Mouse (Mus musculus) hindbrain, embryonic 11.5 days (tissue): ENCODE measurements at regions not wholly inside any gene's neighbourhood (a gene's known extent, or its start where the extent isn't known, plus 50 kb on each side); places are given as distances from the start of the nearest gene placed in this dataset.

ENCODE experiments used
- ATAC-seq: fragments of 200-750 bp; cut with Nextera tagmentation; 2 replicates; pipeline ENCODE4 v1.8.0; 2017; ENCODE audit warnings: mild to moderate bottlenecking, moderate TSS enrichment, moderate library complexity; ENCODE audit not compliant: low FRiP score
- DNase-seq: peaks from one replicate; pipeline ENCODE4 v3.0.0-alpha.2; 2015; ENCODE audit warnings: low spot score
- H3K27ac ChIP-seq: fragments of 300-500 bp; sonication (generic); 2 replicates; pipeline ENCODE4 v1.5.1; 2014; ENCODE audit warnings: mild to moderate bottlenecking, low read depth, low read length
- H3K27me3 ChIP-seq: fragments of 300-500 bp; sonication (generic); 2 replicates; pipeline ENCODE4 v1.6.1; 2014; ENCODE audit warnings: mild to moderate bottlenecking, low read length, moderate library complexity, mixed read lengths; ENCODE audit not compliant: control insufficient read depth, insufficient read depth
- H3K36me3 ChIP-seq: fragments of 300-500 bp; sonication (generic); 2 replicates; pipeline ENCODE4 v1.6.1; 2014; ENCODE audit warnings: mild to moderate bottlenecking, low read length, moderate library complexity, mixed read lengths; ENCODE audit not compliant: control insufficient read depth, insufficient read depth
- H3K4me1 ChIP-seq: fragments of 300-500 bp; sonication (generic); replicated peaks from 2 replicates; pipeline ENCODE4 v1.6.1; 2014; ENCODE audit warnings: low read length, mixed read lengths; ENCODE audit not compliant: control insufficient read depth, insufficient read depth
- H3K4me2 ChIP-seq: fragments of 300-500 bp; sonication (generic); replicated peaks from 2 replicates; pipeline ENCODE4 v1.6.1; 2014; ENCODE audit warnings: mild to moderate bottlenecking, low read depth, low read length
- H3K4me3 ChIP-seq: fragments of 300-500 bp; sonication (generic); 2 replicates; pipeline ENCODE4 v1.5.1; 2014; ENCODE audit warnings: low read depth, low read length
- H3K9ac ChIP-seq: fragments of 300-500 bp; sonication (generic); 2 replicates; pipeline ENCODE4 v1.6.1; 2014; ENCODE audit warnings: low read depth, low read length
- H3K9me3 ChIP-seq: fragments of 300-500 bp; sonication (generic); 2 replicates; pipeline ENCODE4 v1.6.1; 2016; ENCODE audit warnings: low read length; ENCODE audit not compliant: control insufficient read depth
- WGBS: fragments of 180-500 bp; shearing (Covaris S2); extraction: QIAGEN DNeasy Blood & Tissue Kit; methylation state at CpG from one replicate; pipeline ENCODE4 v1.1.7; 2014; 5-methylcytosine and 5-hydroxymethylcytosine counted together

- DNase-seq (peak; percentile 47), ATAC-seq (0 out of 2 replicates have a peak, but pooled peaks have one; percentile 13)
- H3K4me1 ChIP-seq = no peaks in the 10 kb centered on the region
- peak overlapping the region; percentile 17; the same call in 1 of the 2 replicates for H3K4me3 ChIP-seq
- H3K9ac ChIP-seq = no peak overlapping the region
- H3K4me2 ChIP-seq = peak overlapping the region; percentile 31
- H3K36me3 ChIP-seq = no peaks in the 10 kb centered on the region
- H3K27me3 ChIP-seq = no peaks in the 10 kb centered on the region
- peak overlapping the region; percentile 39; the same call in 1 of the 2 replicates for H3K27ac ChIP-seq
- no peaks in the 10 kb centered on the region for H3K9me3 ChIP-seq
- WGBS = 23% methylated on average over 13 of the region's 15 CpGs
Measured at GRCm38 (mm10) chrX:42360173-42360931, 129.1 kb upstream of the Tex13c2 start.

GRCm38 (mm10) chrX:42360973-42361372 is 128.5 kb upstream of the Tex13c2 start:
- Histone ChIP-seq H3K4me3 (no peak overlapping the region), H3K36me3 (no peaks in the 10 kb centered on the region), H3K4me2 (peak overlapping the region; percentile 31), H3K9ac (no peak overlapping the region), H3K9me3 (no peaks in the 10 kb centered on the region), H3K27me3 (no peaks in the 10 kb centered on the region), H3K27ac (peak overlapping the region; percentile 39; the same call in 1 of the 2 replicates), H3K4me1 (no peaks in the 10 kb centered on the region)
- WGBS = 17% methylated on average over 6 of the region's 6 CpGs
- peak; percentile 26 for DNase-seq
- peak; percentile 34; the same call in 1 of the 2 replicates for ATAC-seq

- 23% methylated on average over 15 of the region's 15 CpGs for WGBS
- Histone ChIP-seq H3K4me2 (peak overlapping the region; percentile 31; the same call in 1 of the 2 replicates), H3K27me3 (no peaks in the 10 kb centered on the region), H3K4me1 (no peaks in the 10 kb centered on the region), H3K9me3 (no peaks in the 10 kb centered on the region), H3K9ac (0 out of 2 replicates have a peak overlapping the region, but pooled peaks have one; percentile 19), H3K36me3 (no peaks in the 10 kb centered on the region), H3K4me3 (no peak overlapping the region), H3K27ac (no peak overlapping the region)
- DNase-seq (peak; percentile 56), ATAC-seq (peak; percentile 95)
Measured at GRCm38 (mm10) chrX:42361400-42362028, 128.0 kb upstream of the Tex13c2 start.

GRCm38 (mm10) chrX:42364137-42364536 is 125.4 kb upstream of the Tex13c2 start:
- no peak for ATAC-seq
- H3K9ac ChIP-seq = no peak overlapping the region
- no peaks in the 10 kb centered on the region for H3K27me3 ChIP-seq

GRCm38 (mm10) chrX:42373794-42374398 is 115.6 kb upstream of the Tex13c2 start:
- Histone ChIP-seq H3K4me3 (no peak overlapping the region), H3K4me1 (no peaks in the 10 kb centered on the region), H3K9ac (no peak overlapping the region), H3K9me3 (no peaks in the 10 kb centered on the region), H3K4me2 (no peak overlapping the region), H3K36me3 (no peaks in the 10 kb centered on the region), H3K27me3 (no peaks in the 10 kb centered on the region), H3K27ac (no peak overlapping the region)
- 87% methylated on average over 3 of the region's 3 CpGs for WGBS
- DNase-seq (no peak), ATAC-seq (no peak)

More at GRCm38 (mm10) chrX:42364137-42364536, 125.4 kb upstream of the Tex13c2 start:
- Histone ChIP-seq H3K4me3 (no peak overlapping the region), H3K9me3 (no peaks in the 10 kb centered on the region), H3K4me1 (no peaks in the 10 kb centered on the region), H3K27ac (no peak overlapping the region), H3K36me3 (no peaks in the 10 kb centered on the region), H3K4me2 (no peak overlapping the region)
- no peak for DNase-seq
- WGBS = 88% methylated on average over 1 of the region's 1 CpGs

GRCm38 (mm10) chrX:42393836-42394556 is 95.5 kb upstream of the Tex13c2 start:
- no peak overlapping the region for H3K27ac ChIP-seq
- H3K9ac ChIP-seq = no peak overlapping the region
- H3K27me3 ChIP-seq = no peaks in the 10 kb centered on the region
- no peaks in the 10 kb centered on the region for H3K36me3 ChIP-seq
- no peak for ATAC-seq
- H3K4me1 ChIP-seq = no peaks in the 10 kb centered on the region
- no peak overlapping the region for H3K4me3 ChIP-seq
- no peak for DNase-seq
- H3K9me3 ChIP-seq = no peaks in the 10 kb centered on the region
- H3K4me2 ChIP-seq = no peak overlapping the region
- WGBS = 82% methylated on average over 3 of the region's 3 CpGs

GRCm38 (mm10) chrX:42396441-42396840 is 93.0 kb upstream of the Tex13c2 start:
- Histone ChIP-seq H3K4me3 (no peak overlapping the region), H3K4me2 (no peak overlapping the region), H3K36me3 (no peaks in the 10 kb centered on the region), H3K9ac (no peak overlapping the region), H3K4me1 (no peaks in the 10 kb centered on the region), H3K27ac (no peak overlapping the region), H3K27me3 (no peaks in the 10 kb centered on the region), H3K9me3 (no peaks in the 10 kb centered on the region)
- DNase-seq = no peak
- 83% methylated on average over 4 of the region's 4 CpGs for WGBS
- ATAC-seq = no peak

GRCm38 (mm10) chrX:42398836-42399235 is 90.7 kb upstream of the Tex13c2 start:
- Histone ChIP-seq H3K4me1 (no peaks in the 10 kb centered on the region), H3K27me3 (no peaks in the 10 kb centered on the region), H3K4me3 (no peak overlapping the region), H3K27ac (no peak overlapping the region), H3K4me2 (no peak overlapping the region), H3K36me3 (no peaks in the 10 kb centered on the region), H3K9ac (no peak overlapping the region), H3K9me3 (no peaks in the 10 kb centered on the region)
- DNase-seq = no peak
- ATAC-seq = no peak
- WGBS = 73% methylated on average over 1 of the region's 1 CpGs
